Comparison of ENCODE assay signal across 8 mouse cellular contexts in the genomic region with DNA sequence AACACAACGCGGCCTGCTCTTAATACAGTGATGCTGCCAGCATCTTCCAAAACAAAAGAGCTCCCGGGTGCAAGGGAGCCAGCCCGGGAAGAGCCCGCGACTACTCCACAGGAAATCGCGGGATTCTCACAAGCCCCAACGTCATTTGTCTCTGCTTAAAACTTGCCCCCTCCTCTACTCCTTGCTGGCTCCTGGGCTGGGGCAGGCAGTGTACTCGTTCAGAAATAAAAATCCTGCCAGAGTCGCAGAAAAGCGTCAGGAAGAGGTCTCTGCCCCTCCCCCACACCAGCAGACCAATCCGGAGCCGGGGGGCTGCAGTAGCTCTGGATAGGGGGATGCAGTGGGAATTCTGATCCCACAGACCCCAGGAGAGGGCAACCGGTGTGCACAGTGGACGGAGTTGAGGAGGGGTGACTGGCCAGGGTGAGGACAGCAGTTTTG. TPM values are rescaled to one million over a fixed set of nuclear protein-coding genes. Genes with fewer than 3 reads are reported as not detected.
DNase-seq lines count a peak whose midpoint lies in the region; ATAC-seq and TF ChIP-seq lines count a peak whose summit lies in the region.

No protein-coding gene starts in this region.

- no peaks in the 10 kb centered on the region for H3K4me1 ChIP-seq in kidney, postnatal 0 days (replicated peaks; ENCODE audit: insufficient read depth, low read length)
- H3K4me1 ChIP-seq in neural tube, embryonic 12.5 days = peaks cover 24% of the 10 kb centered on the region

- 0 out of 2 replicates have a peak overlapping the region, but pooled peaks have one; percentile 9 for H3K4me3 ChIP-seq in kidney, postnatal 0 days (replicated peaks; ENCODE audit: low read depth, low read length)
- peak overlapping the region; percentile 24 for H3K4me3 ChIP-seq in neural tube, embryonic 12.5 days

- H3K27ac ChIP-seq in kidney, postnatal 0 days = no peak overlapping the region
- no peak overlapping the region for H3K27ac ChIP-seq in neural tube, embryonic 12.5 days

- ATAC-seq in kidney, postnatal 0 days (replicated peaks; ENCODE audit: low FRiP score, low read depth) = no peak
- ATAC-seq in neural tube, embryonic 12.5 days (ENCODE audit: low FRiP score, low read depth) = peak; percentile 63
- ATAC-seq in megakaryocyte-erythroid progenitor cell, adult 5-6 weeks (replicated peaks; ENCODE audit: low FRiP score, low TSS enrichment, poor library complexity, severe bottlenecking) = no peak

- no peaks in the 10 kb centered on the region for H3K36me3 ChIP-seq in kidney, postnatal 0 days (ENCODE audit: insufficient read depth, low read length)
- no peaks in the 10 kb centered on the region for H3K36me3 ChIP-seq in neural tube, embryonic 12.5 days

- no peak for DNase-seq in kidney, postnatal 0 days (ENCODE audit: low spot score)
- no peak for DNase-seq in kidney, postnatal 14 days
- peak; percentile 73 for DNase-seq in embryo, embryonic 9.5 days (ENCODE audit: extremely low spot score)
- DNase-seq in induced T-regulatory cell, adult 2 months (ENCODE audit: low read depth) = peak; percentile 26
- DNase-seq in spleen, postnatal 14 days (ENCODE audit: low spot score in 2 of 2) = no peak
- DNase-seq in adrenal gland, adult 2 months = no peak

- no peak overlapping the region for H3K9ac ChIP-seq in kidney, postnatal 0 days (ENCODE audit: low read depth, low read length)
- H3K9ac ChIP-seq in neural tube, embryonic 12.5 days = peak overlapping the region; percentile 52

- peak overlapping the region; percentile 49 for H3K4me2 ChIP-seq in kidney, postnatal 0 days (ENCODE audit: low read length)
- peak overlapping the region; percentile 58 for H3K4me2 ChIP-seq in neural tube, embryonic 12.5 days (replicated peaks)

- TF ChIP-seq CTCF in kidney, postnatal 0 days (IDR thresholded peaks at IDR 0.05; ENCODE audit: low read depth) = no peak

- H3K27me3 ChIP-seq in kidney, postnatal 0 days (ENCODE audit: insufficient read depth, low read length) = no peaks in the 10 kb centered on the region
- no peaks in the 10 kb centered on the region for H3K27me3 ChIP-seq in neural tube, embryonic 12.5 days (replicated peaks)

- no peaks in the 10 kb centered on the region for H3K9me3 ChIP-seq in kidney, postnatal 0 days (replicated peaks; ENCODE audit: low read length)
- no peaks in the 10 kb centered on the region for H3K9me3 ChIP-seq in neural tube, embryonic 12.5 days

- 3% methylated on average over 16 of the region's 16 CpGs for WGBS in kidney, postnatal 0 days
- WGBS in neural tube, embryonic 12.5 days = 3% methylated on average over 16 of the region's 16 CpGs

RNA-seq across cellular contexts. Expression of gene Stum, which starts 50.2 kb away (rescaled TPM):
- polyA plus RNA-seq in kidney, postnatal 0 days (2015; fragmentation: Nextera tagmentation; extraction: Ambion mirVana) = 0.64 and 1.0 TPM in 2 replicates
- 1.9 and 2.6 TPM in 2 replicates for polyA plus RNA-seq in neural tube, embryonic 12.5 days (2016; fragmentation: Nextera tagmentation; extraction: Ambion mirVana)
- total RNA-seq in megakaryocyte-erythroid progenitor cell, adult 5-6 weeks (2014; fragmentation: Nextera tagmentation) = not detected in 2 replicates
- total RNA-seq in megakaryocyte-erythroid progenitor cell, adult 5-6 weeks (2017) = not detected in 2 replicates
- under 1 TPM; 0.52 to 0.63 TPM for total RNA-seq in adrenal gland, adult 2 months (2021)
- 0.19 and 2.0 TPM in 2 replicates for polyA plus RNA-seq in adrenal gland, adult 2 months (2012; rRNA removed)

Comparison
In these comparisons a context has a peak if more than half of its experiments do, and no peak if none do; other contexts are left out.
1. DNase-seq: peak in embryo, embryonic 9.5 days (single experiment) and induced T-regulatory cell, adult 2 months (single experiment); none in kidney, postnatal 0 days (single experiment), kidney, postnatal 14 days (single experiment), spleen, postnatal 14 days (0 of 2) and adrenal gland, adult 2 months (single experiment).